Mouse (Mus musculus) kidney, postnatal 4 days (tissue): ENCODE data around the gene Srms.
A peak's percentile ranks its signal among the peaks of the same experiment; 100 is the strongest.

Experiments used
- DNase-seq, 2 experiments: peaks; one replicate each; pipeline ENCODE4 v3.0.0; 2021; ENCODE audit warnings: mixed read lengths in 2 of 2

The Srms gene

GRCm38 (mm10) chr2:181213021-181213445 is at the start of gene Srms:
Gene Srms, minus strand, starts transcription at chr2:181213185.
- peak; percentile 45 to 57 for DNase-seq

- no peak for DNase-seq
Measured at GRCm38 (mm10) chr2:181253248-181253647, 40.3 kb upstream of the Srms start.

- no peak for DNase-seq
Measured at GRCm38 (mm10) chr2:181251841-181252240, 38.9 kb upstream of the Srms start.

- DNase-seq: no peak
Measured at GRCm38 (mm10) chr2:181249217-181249616, 36.2 kb upstream of the Srms start.

- DNase-seq: no peak
Measured at GRCm38 (mm10) chr2:181245031-181245430, 32.0 kb upstream of the Srms start.

GRCm38 (mm10) chr2:181243706-181244394 is 30.9 kb upstream of the Srms start:
- DNase-seq: peak in 1 of 2 experiments; percentile 50

GRCm38 (mm10) chr2:181242314-181242665 is 29.3 kb upstream of the Srms start:
- no peak for DNase-seq

GRCm38 (mm10) chr2:181241602-181242313 is 28.8 kb upstream of the Srms start, which contains the start of gene Helz2:
Gene Helz2, minus strand, starts transcription at chr2:181242027.
- DNase-seq: peak; percentile 55 to 67

GRCm38 (mm10) chr2:181240806-181241440 is 27.9 kb upstream of the Srms start:
- no peak for DNase-seq

- DNase-seq: no peak
Measured at GRCm38 (mm10) chr2:181239261-181239660, 26.3 kb upstream of the Srms start.

GRCm38 (mm10) chr2:181238861-181239260 is 25.9 kb upstream of the Srms start:
- no peak for DNase-seq

GRCm38 (mm10) chr2:181238091-181238610 is 25.2 kb upstream of the Srms start:
- DNase-seq: peak in 1 of 2 experiments; percentile 17

- no peak for DNase-seq
Measured at GRCm38 (mm10) chr2:181237251-181238014, 24.4 kb upstream of the Srms start.

- no peak for DNase-seq
Measured at GRCm38 (mm10) chr2:181235681-181236566, 22.9 kb upstream of the Srms start.

GRCm38 (mm10) chr2:181234680-181235079 is 21.7 kb upstream of the Srms start:
- no peak for DNase-seq

- DNase-seq: no peak
Measured at GRCm38 (mm10) chr2:181233443-181233842, 20.5 kb upstream of the Srms start.

- DNase-seq: no peak
Measured at GRCm38 (mm10) chr2:181231171-181231570, 18.2 kb upstream of the Srms start.

GRCm38 (mm10) chr2:181228335-181228734 is 15.3 kb upstream of the Srms start:
- DNase-seq: no peak

- DNase-seq: no peak
Measured at GRCm38 (mm10) chr2:181227122-181227521, 14.1 kb upstream of the Srms start.

GRCm38 (mm10) chr2:181224994-181225393 is 12.0 kb upstream of the Srms start:
- DNase-seq: no peak

- peak; percentile 36 to 45 for DNase-seq
Measured at GRCm38 (mm10) chr2:181220361-181220760, 7.4 kb upstream of the Srms start.
